Comparison of ENCODE assay signal across 9 mouse cellular contexts in the genomic region with DNA sequence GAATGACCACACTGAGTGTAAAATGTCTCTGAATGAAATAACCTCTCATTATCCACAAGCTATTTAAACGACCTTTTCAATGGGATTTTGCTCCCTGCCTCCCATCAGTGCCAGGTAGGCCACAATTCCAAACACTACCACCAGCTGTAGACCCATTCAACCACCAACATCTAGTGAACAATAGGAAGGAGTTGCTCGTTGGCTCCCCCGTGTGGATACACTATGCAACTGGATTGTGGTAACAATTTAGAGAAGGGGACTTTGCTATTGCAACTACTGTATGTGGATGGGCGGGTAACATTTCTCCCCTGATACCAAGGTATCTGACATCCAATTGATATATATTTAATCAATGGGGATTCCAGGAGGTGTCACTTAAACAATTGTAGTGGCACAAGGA. TPM values are rescaled to one million over a fixed set of nuclear protein-coding genes. Genes with fewer than 3 reads are reported as not detected.
DNase-seq lines count a peak whose midpoint lies in the region.
"Had no signal": no experiment of that assay in that cellular context is flagged by ENCODE, and none has a peak within 500 bp of the region (broad histone marks: within the 10 kb centered on the region; RNA-seq: fewer than 3 reads in every experiment).

No protein-coding gene starts in this region.

- DNase-seq in gastrocnemius, postnatal 10 days = peak; percentile 58
- no peak for DNase-seq in gastrocnemius, adult 8-10 months (ENCODE audit: low spot score in 2 of 2)
- DNase-seq in CD4-positive helper T cell, adult 2 months (ENCODE audit: low read depth, low spot score) = peak; percentile 54
- peak; percentile 11 for DNase-seq in adrenal gland, adult 8-10 months
- peak; percentile 57 for DNase-seq in embryonic facial prominence, embryonic 10.5 days (ENCODE audit: low spot score)
- DNase-seq in kidney, postnatal 36 days = peak; percentile 51 to 86
- peak; percentile 50 for DNase-seq in lung, postnatal 25 days (ENCODE audit: low spot score)
- peak; percentile 26 to 77 for DNase-seq in spleen, postnatal 10 days (ENCODE audit: low spot score in 2 of 2)

- H3K4me3 ChIP-seq in embryonic facial prominence, embryonic 10.5 days = no peak overlapping the region

- WGBS in embryonic facial prominence, embryonic 10.5 days = 38% methylated on average over 4 of the region's 4 CpGs

- H3K36me3 ChIP-seq in embryonic facial prominence, embryonic 10.5 days (replicated peaks) = no peaks in the 10 kb centered on the region

- no peaks in the 10 kb centered on the region for H3K27me3 ChIP-seq in embryonic facial prominence, embryonic 10.5 days (replicated peaks; ENCODE audit: low read depth, poor library complexity, severe bottlenecking)

- H3K27ac ChIP-seq in embryonic facial prominence, embryonic 10.5 days (replicated peaks) = no peak overlapping the region

- H3K9me3 ChIP-seq in embryonic facial prominence, embryonic 10.5 days = no peaks in the 10 kb centered on the region

- no peaks in the 10 kb centered on the region for H3K4me1 ChIP-seq in embryonic facial prominence, embryonic 10.5 days

RNA-seq across cellular contexts. Expression of gene Sln, which starts 31.2 kb away (rescaled TPM):
- 10 to 100 TPM; 29.0 to 38.3 TPM for total RNA-seq in gastrocnemius, postnatal 10 days (2021)
- 1 to 10 TPM in 1 of 4 experiments, under 1 TPM in 3; 0.39 to 1.1 (median 0.65) TPM for total RNA-seq in gastrocnemius, adult 8-10 months (2022)
- total RNA-seq in adrenal gland, adult 8-10 months (2022) = not detected
- 0.22 TPM in 1 of 2 replicates, not detected in the other for polyA plus RNA-seq in embryonic facial prominence, embryonic 10.5 days (2016; fragmentation: Nextera tagmentation; extraction: Ambion mirVana)
- total RNA-seq: layer of hippocampus, adult 18-20 months had no signal

RNA-seq across cellular contexts. Expression of gene Slc35f2, which starts 47.4 kb away (rescaled TPM):
- under 1 TPM in 1 of 2 experiments, not detected in 1; 0.20 TPM for total RNA-seq in gastrocnemius, postnatal 10 days (2021)
- not detected for total RNA-seq in gastrocnemius, adult 8-10 months (2022)
- total RNA-seq in adrenal gland, adult 8-10 months (2022) = 1 to 10 TPM; 1.2 to 3.3 (median 2.5) TPM
- 7.0 and 7.7 TPM in 2 replicates for polyA plus RNA-seq in embryonic facial prominence, embryonic 10.5 days (2016; fragmentation: Nextera tagmentation; extraction: Ambion mirVana)

Comparison
In these comparisons a context has a peak if more than half of its experiments do, and no peak if none do; other contexts are left out.
1. DNase-seq: peak in gastrocnemius, postnatal 10 days (single experiment), CD4-positive helper T cell, adult 2 months (single experiment), adrenal gland, adult 8-10 months (single experiment), embryonic facial prominence, embryonic 10.5 days (single experiment), kidney, postnatal 36 days (2 of 2), lung, postnatal 25 days (single experiment) and spleen, postnatal 10 days (2 of 2); none in gastrocnemius, adult 8-10 months (0 of 2).
2. RNA of gene Sln, which starts 31.2 kb away (total RNA-seq): 29.0 to 38.3 TPM in gastrocnemius, postnatal 10 days; 0.39 to 1.1 TPM in gastrocnemius, adult 8-10 months and not detected in adrenal gland, adult 8-10 months; every median in the first group is over 10 times any median in the second.